Mouse (Mus musculus) left cerebral cortex, adult 2 months (tissue): ENCODE measurements around the gene Aldh16a1. TPM values are rescaled to one million over a fixed set of nuclear protein-coding genes. Genes with fewer than 3 reads are reported as not detected.
A peak's percentile ranks its signal among the peaks of the same experiment; 100 is the strongest.
"Not testable (repeated sequence)": the region's sequence is repeated elsewhere in the genome, so short reads cannot be mapped to it uniquely, and the experiment has no call there.

Source experiments
- DNase-seq, 2 experiments: peaks; one replicate each; pipeline ENCODE4 v3.0.0; 2021 to 2022; ENCODE audit warnings: low spot score in 2 of 2, mixed read lengths in 1 of 2; ENCODE audit errors: extremely low spot score in 1 of 2
- H3K27ac ChIP-seq: fragments of 200-600 bp; 2 replicates; pipeline ENCODE4 v1.8.1; 2022
- H3K4me3 ChIP-seq: fragments of 200-600 bp; 2 replicates; pipeline ENCODE4 v1.8.1; 2022
- CTCF ChIP-seq: fragments of 200-600 bp; IDR thresholded peaks from 2 replicates; pipeline ENCODE4 v1.8.1; 2022; ENCODE audit warnings: antibody characterized with exemption, mild to moderate bottlenecking, moderate library complexity
- intact Hi-C: fragments of 180-260 bp; cut with DNase I; formaldehyde crosslinking; loops from one replicate; pipeline ENCODE4 v1.15.1; 2025
- total RNA-seq, 2 experiments: library from RNA; stranded (reverse); gene quantifications; 2 replicates each; pipeline ENCODE4 v1.2.3; 2021

Gene Aldh16a1
- total RNA-seq, 2 experiments from 2014 or later: 15.9 to 23.1 TPM

- Histone ChIP-seq H3K27ac (peak overlapping the region; percentile 55; the same call in 1 of the 2 replicates), H3K4me3 (peak overlapping the region; percentile 17; the same call in 1 of the 2 replicates)
- no peak for TF ChIP-seq CTCF
- no peak for DNase-seq
- intact Hi-C loops: loop anchor here (10.0 kb wide), 1 partner anchor 267 kb away; the partner anchor contains the start of gene Pnkp
Observed at GRCm38 (mm10) chr7:45121966-45122365, 32.4 kb downstream of the Aldh16a1 start.

DNA sequence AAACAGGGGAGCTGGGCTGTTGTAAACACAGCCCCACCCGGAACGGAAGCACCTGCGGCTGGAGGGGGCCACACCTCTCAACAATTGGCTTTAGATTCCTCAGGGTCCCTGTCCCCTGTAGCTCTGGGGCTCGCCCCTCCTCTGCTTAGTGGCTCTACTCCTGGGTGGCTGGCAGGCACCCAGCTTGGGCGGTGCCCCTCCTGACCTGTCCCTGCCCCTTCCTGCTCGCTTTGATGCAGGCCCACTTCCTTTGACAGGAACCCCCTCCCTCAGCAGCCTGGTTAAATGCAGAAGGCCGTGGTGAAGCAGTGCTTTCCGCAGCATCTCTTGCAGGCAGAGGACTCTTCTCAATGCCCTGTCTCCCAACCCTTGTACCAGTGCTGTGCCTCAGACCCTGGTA lies 33.0 kb downstream of the Aldh16a1 start:
- TF ChIP-seq CTCF: no peak
- peak overlapping the region; percentile 17; the same call in 1 of the 2 replicates for H3K4me3 ChIP-seq
- DNase-seq: no peak
- peak overlapping the region; percentile 55; the same call in 1 of the 2 replicates for H3K27ac ChIP-seq
- intact Hi-C loops: loop anchor here (10.0 kb wide), 1 partner anchor 267 kb away; the partner anchor contains the start of gene Pnkp

GRCm38 (mm10) chr7:45119780-45120709 lies 34.3 kb downstream of the Aldh16a1 start:
- Histone ChIP-seq H3K27ac (peak overlapping the region; percentile 54), H3K4me3 (no peak overlapping the region)
- intact Hi-C loops: loop anchor here (10.0 kb wide), 1 partner anchor 265 kb away; the partner anchor contains the start of gene Pnkp
- no peak for DNase-seq
- TF ChIP-seq CTCF: no peak

GRCm38 (mm10) chr7:45118336-45118735 lies 36.0 kb downstream of the Aldh16a1 start:
- no peak for TF ChIP-seq CTCF
- no peak overlapping the region for H3K27ac ChIP-seq
- intact Hi-C loops: no loop called here
- no peak overlapping the region for H3K4me3 ChIP-seq
- DNase-seq: no peak

DNA sequence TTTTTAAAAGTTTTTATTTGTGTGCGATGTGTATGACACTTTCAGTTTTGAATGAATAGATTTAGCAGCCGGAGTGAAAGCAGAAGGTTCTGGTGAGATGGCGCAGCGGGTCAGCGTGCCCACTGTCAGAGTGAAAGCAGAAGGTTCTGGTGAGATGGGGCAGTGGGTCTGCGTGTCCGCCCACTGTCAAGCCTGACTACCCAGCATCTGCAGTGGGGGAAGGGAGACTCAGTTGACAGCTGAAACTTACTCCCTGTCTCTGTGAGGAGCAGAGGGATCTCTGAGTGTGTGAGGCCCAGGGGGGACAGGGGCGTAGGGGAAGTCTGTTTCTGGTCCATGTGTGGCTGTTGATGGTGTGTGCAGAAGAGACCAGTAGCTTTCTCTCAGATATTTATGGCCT lies 36.8 kb downstream of the Aldh16a1 start:
- Histone ChIP-seq H3K4me3 (no peak overlapping the region), H3K27ac (no peak overlapping the region)
- no peak for TF ChIP-seq CTCF
- intact Hi-C loops: no loop called here
- no peak for DNase-seq

DNA sequence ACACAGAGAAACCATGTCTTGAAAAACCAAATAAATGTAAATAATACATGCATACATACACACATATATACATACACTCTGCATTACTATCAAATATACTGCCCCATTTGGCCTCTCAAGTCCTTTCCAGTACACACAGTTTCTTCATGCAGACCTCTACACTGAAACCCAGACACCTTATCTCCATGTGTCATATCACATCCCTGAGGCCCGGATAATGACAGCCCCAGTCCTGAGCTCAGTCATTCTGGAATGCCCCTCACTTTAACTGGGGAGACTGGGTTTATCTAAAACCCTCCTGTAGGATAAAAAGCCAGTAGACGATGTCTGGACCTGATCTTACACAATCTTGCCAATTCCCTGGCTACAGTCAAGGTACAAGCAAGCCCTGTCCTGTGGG lies 40.9 kb downstream of the Aldh16a1 start:
- no peak for DNase-seq
- intact Hi-C loops: no loop called here
- no peak overlapping the region for H3K4me3 ChIP-seq
- no peak overlapping the region for H3K27ac ChIP-seq
- no peak for TF ChIP-seq CTCF

GRCm38 (mm10) chr7:45112529-45112928 lies 41.9 kb downstream of the Aldh16a1 start:
- TF ChIP-seq CTCF: no peak
- no peak for DNase-seq

DNA sequence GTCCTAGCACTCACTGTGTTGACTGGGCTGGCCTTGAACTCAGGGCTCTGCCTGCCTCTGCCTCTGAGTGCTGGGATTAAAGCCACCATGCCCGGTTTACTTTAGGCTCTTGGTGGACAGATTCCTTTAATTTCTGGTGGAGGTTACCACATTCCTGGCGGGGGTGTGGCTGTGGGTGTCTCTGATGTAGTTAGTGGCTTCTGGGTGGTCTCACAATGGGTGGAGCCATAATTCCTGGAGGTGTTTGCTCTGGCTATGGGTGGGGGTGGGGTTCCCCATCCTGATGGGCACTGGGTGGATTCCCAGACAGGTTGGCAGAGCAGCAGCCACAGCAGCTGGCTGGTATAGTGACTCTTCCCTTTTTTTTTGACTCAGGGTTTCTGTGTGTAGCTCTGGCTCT lies 42.4 kb downstream of the Aldh16a1 start:
- Histone ChIP-seq H3K4me3 (no peak overlapping the region), H3K27ac (no peak overlapping the region)
- TF ChIP-seq CTCF: no peak
- DNase-seq: no peak
- intact Hi-C loops: no loop called here

More at GRCm38 (mm10) chr7:45112529-45112928, 41.9 kb downstream of the Aldh16a1 start:
- no peak overlapping the region for H3K4me3 ChIP-seq
- no peak overlapping the region for H3K27ac ChIP-seq
- intact Hi-C loops: no loop called here

- H3K4me3 ChIP-seq, DNase-seq, H3K27ac ChIP-seq, intact Hi-C loops: not testable (repeated sequence)
Observed at GRCm38 (mm10) chr7:45110089-45110488, 44.3 kb downstream of the Aldh16a1 start.

DNA sequence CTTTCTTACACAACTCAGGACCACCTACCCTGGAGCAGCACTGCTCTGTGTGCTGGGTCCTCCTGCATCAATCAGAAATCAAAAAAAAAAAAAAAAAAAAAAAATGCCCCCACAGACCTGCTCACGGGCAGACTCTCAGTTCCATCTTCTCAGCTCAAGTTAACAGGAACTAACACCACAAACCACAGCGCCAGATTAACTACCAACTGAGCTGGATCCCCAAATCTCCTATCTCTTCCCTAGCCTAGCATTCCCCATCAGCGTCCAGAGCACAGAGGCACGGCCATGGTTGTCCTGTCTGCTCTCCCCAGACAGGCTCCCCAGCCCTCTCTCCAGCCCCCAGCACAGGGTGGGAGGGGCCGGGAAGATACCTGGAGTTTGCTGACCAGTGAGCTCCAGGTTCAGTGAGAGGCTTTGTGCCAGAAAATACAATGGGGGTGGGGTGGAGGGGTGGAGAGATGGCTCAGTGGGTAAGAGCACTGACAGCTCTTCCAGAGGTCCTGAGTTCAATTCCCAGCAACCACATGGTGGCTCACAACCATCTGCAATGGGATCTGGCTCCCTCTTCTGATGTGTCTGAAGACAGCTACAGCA lies 47.2 kb downstream of the Aldh16a1 start:
- no peak overlapping the region for H3K27ac ChIP-seq
- intact Hi-C loops: no loop called here
- DNase-seq: no peak
- H3K4me3 ChIP-seq: no peak overlapping the region
- TF ChIP-seq CTCF: no peak

- intact Hi-C loops: no loop called here
- no peak for TF ChIP-seq CTCF
Observed at GRCm38 (mm10) chr7:45106441-45106840, 47.9 kb downstream of the Aldh16a1 start.

DNA sequence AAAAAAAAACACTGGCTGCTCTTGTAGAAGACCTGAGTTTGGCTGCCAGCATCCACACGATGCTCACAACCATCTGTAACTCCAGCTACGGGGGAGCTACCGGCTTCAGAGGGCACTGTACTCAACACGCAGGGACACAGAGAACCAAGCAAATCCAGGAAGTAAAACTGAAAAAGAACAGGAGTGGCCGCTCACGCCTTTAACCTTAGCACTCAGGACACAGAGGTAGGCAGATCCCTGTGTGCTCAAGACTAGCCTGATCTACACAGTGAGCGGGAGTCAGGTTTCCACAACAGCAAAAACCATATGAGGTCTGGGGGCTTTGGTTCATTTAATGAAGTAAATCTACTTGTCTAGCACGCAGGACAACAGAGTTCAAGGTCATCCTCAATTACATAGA lies 48.9 kb downstream of the Aldh16a1 start:
- Histone ChIP-seq H3K4me3 (no peak overlapping the region), H3K27ac (no peak overlapping the region)
- DNase-seq: no peak
- TF ChIP-seq CTCF: no peak
- intact Hi-C loops: no loop called here

More at GRCm38 (mm10) chr7:45106441-45106840, 47.9 kb downstream of the Aldh16a1 start:
- DNase-seq: no peak
- Histone ChIP-seq H3K27ac (no peak overlapping the region), H3K4me3 (no peak overlapping the region)
